Mouse (Mus musculus) ES-E14 (cell line): ENCODE data around the gene Twf2. TPM values are rescaled to one million over a fixed set of nuclear protein-coding genes. Genes with fewer than 3 reads are reported as not detected.
"Not testable (repeated sequence)": the region's sequence is repeated elsewhere in the genome, so short reads cannot be mapped to it uniquely, and the experiment has no call there.

Experiments used
- DNase-seq: peaks from one replicate; pipeline ENCODE4 v3.0.0-alpha.2; 2013; ENCODE audit warnings: low read depth, low spot score
- H3K27ac ChIP-seq: 2 replicates; pipeline ENCODE4 v1.5.1; 2012; ENCODE audit warnings: low read depth, mild to moderate bottlenecking, low read length, moderate library complexity, mixed read lengths; ENCODE audit not compliant: poor library complexity, insufficient read depth, severe bottlenecking
- H3K36me3 ChIP-seq: 2 replicates; pipeline ENCODE4 v1.6.1; 2012; ENCODE audit warnings: mild to moderate bottlenecking, low read length, moderate library complexity, mixed read lengths; ENCODE audit not compliant: control insufficient read depth, poor library complexity, insufficient read depth, severe bottlenecking
- H3K4me1 ChIP-seq, 2 experiments: fragments of 150-350 bp in 1 of 2; sonication (generic) in 1 of 2; 2 replicates each; pipeline ENCODE4 v1.6.1; 2012; ENCODE audit warnings: low read length in 2 of 2, mild to moderate bottlenecking in 1 of 2, mixed read lengths in 1 of 2; ENCODE audit not compliant: control insufficient read depth in 2 of 2, insufficient read depth in 2 of 2, poor library complexity in 1 of 2
- H3K4me3 ChIP-seq, 2 experiments: fragments of 150-350 bp in 1 of 2; sonication (generic) in 1 of 2; 2 replicates each; pipeline ENCODE4 v1.5.1; 2012; ENCODE audit warnings: low read length in 2 of 2, low read depth in 1 of 2, mild to moderate bottlenecking in 1 of 2, mixed read lengths in 1 of 2; ENCODE audit not compliant: insufficient read depth in 1 of 2, poor library complexity in 1 of 2, severe bottlenecking in 1 of 2
- H3K9ac ChIP-seq: 2 replicates; pipeline ENCODE4 v1.6.1; 2012; ENCODE audit warnings: low read depth, mild to moderate bottlenecking, low read length, mixed read lengths; ENCODE audit not compliant: poor library complexity, insufficient read depth, severe bottlenecking
- H3K9me3 ChIP-seq: fragments of 150-350 bp; sonication (generic); 2 replicates; pipeline ENCODE4 v1.6.1; 2012; ENCODE audit warnings: low read depth, mild to moderate bottlenecking, low read length; ENCODE audit not compliant: control insufficient read depth, insufficient read depth
- CHD2 ChIP-seq: IDR thresholded peaks from 2 replicates; pipeline ENCODE4 v1.6.1; 2014; ENCODE audit warnings: mild to moderate bottlenecking, low read depth, low read length, inconsistent platforms
- HCFC1 ChIP-seq: IDR thresholded peaks from 2 replicates; pipeline ENCODE4 v1.6.1; 2012; ENCODE audit warnings: low read length, inconsistent platforms, borderline replicate concordance; ENCODE audit not compliant: insufficient read depth
- MAFK ChIP-seq: IDR thresholded peaks from 2 replicates; pipeline ENCODE4 v1.6.1; 2014; ENCODE audit warnings: mild to moderate bottlenecking, low read depth, low read length, inconsistent platforms; ENCODE audit not compliant: insufficient read depth
- ZC3H11A ChIP-seq: IDR thresholded peaks from 2 replicates; pipeline ENCODE4 v1.6.1; 2012; ENCODE audit warnings: low read depth, mild to moderate bottlenecking, inconsistent platforms, low read length, borderline replicate concordance
- ZNF384 ChIP-seq: IDR thresholded peaks from 2 replicates; pipeline ENCODE4 v1.6.1; 2012; ENCODE audit warnings: low read depth, low read length, inconsistent platforms
- in situ Hi-C, 2 experiments: fragments of 600-800 bp; cut with MboI; formaldehyde crosslinking; loops; one replicate each; pipeline ENCODE4 v1.15.1; 2025; ENCODE audit warnings: low sequenced_read_pairs in 2 of 2, inconsistent platforms in 1 of 2; ENCODE audit not compliant: unreplicated experiment in 2 of 2
- total RNA-seq: library from RNA; depleted of rRNA; stranded (reverse); fragments of 300-350 nt; gene quantifications from 2 replicates; pipeline ENCODE4 v1.2.3, GENCODE M21; 2012

The Twf2 gene
- total RNA-seq, 1 experiment, result 139 TPM

GRCm38 (mm10) chr9:106166709-106167108, 36.2 kb upstream of the Twf2 start:
- in situ Hi-C loops, result loop anchor here in 1 of 2 experiments (5.0 kb wide), 1 partner anchor 661 kb away; no protein-coding TSS in a partner anchor
- Histone ChIP-seq H3K9ac (no peak overlapping the region), H3K27ac (peak overlapping the region; percentile 88; the same call in 1 of the 2 replicates), H3K9me3 (no peaks in the 10 kb centered on the region), H3K4me1 (peaks cover 6 to 16% of the 10 kb centered on the region in 2 experiments), H3K36me3 (peaks cover 5% of the 10 kb centered on the region; the same call in 1 of the 2 replicates), H3K4me3 (no peak overlapping the region)
- DNase-seq, result no peak
- TF ChIP-seq ZNF384, result no peak
- TF ChIP-seq CHD2, result no peak
- TF ChIP-seq ZC3H11A, result no peak
- TF ChIP-seq HCFC1, result no peak
- TF ChIP-seq MAFK, result no peak

GRCm38 (mm10) chr9:106167241-106167640, 35.7 kb upstream of the Twf2 start:
- H3K4me3 ChIP-seq, result no peak overlapping the region
- in situ Hi-C loops, result loop anchor here in 1 of 2 experiments (5.0 kb wide), 1 partner anchor 660 kb away; no protein-coding TSS in a partner anchor
- no peaks in the 10 kb centered on the region for H3K9me3 ChIP-seq
- H3K4me1 ChIP-seq, result peaks cover 6 to 16% of the 10 kb centered on the region in 2 experiments
- no peak for DNase-seq
- H3K9ac ChIP-seq, result no peak overlapping the region
- peaks cover 5% of the 10 kb centered on the region; the same call in 1 of the 2 replicates for H3K36me3 ChIP-seq
- TF ChIP-seq ZNF384 (0 out of 2 replicates have a peak, but pooled peaks have one; percentile 4), CHD2 (no peak)
- peak overlapping the region; percentile 88; the same call in 1 of the 2 replicates for H3K27ac ChIP-seq

- Histone ChIP-seq H3K4me3 (no peak overlapping the region), H3K9me3 (no peaks in the 10 kb centered on the region), H3K9ac (no peak overlapping the region), H3K36me3 (peaks cover 5% of the 10 kb centered on the region; the same call in 1 of the 2 replicates), H3K27ac (peak overlapping the region; percentile 88; the same call in 1 of the 2 replicates), H3K4me1 (peaks cover 8 to 16% of the 10 kb centered on the region in 2 experiments)
- TF ChIP-seq ZNF384 (peak; percentile 92), MAFK (no peak)
- in situ Hi-C loops, result loop anchor here in 1 of 2 experiments (5.0 kb wide), 1 partner anchor 660 kb away; no protein-coding TSS in a partner anchor
- DNase-seq, result no peak
Observed at GRCm38 (mm10) chr9:106167703-106168102, 35.2 kb upstream of the Twf2 start.

GRCm38 (mm10) chr9:106169006-106169405, 33.9 kb upstream of the Twf2 start:
- not testable (repeated sequence) for H3K4me3 ChIP-seq, H3K9ac ChIP-seq, H3K27ac ChIP-seq, DNase-seq, H3K36me3 ChIP-seq, H3K9me3 ChIP-seq
- in situ Hi-C loops, result loop anchor here in 1 of 2 experiments (5.0 kb wide), 1 partner anchor 658 kb away; no protein-coding TSS in a partner anchor
- H3K4me1 ChIP-seq, result peaks cover 10 to 16% of the 10 kb centered on the region in 2 experiments

DNA sequence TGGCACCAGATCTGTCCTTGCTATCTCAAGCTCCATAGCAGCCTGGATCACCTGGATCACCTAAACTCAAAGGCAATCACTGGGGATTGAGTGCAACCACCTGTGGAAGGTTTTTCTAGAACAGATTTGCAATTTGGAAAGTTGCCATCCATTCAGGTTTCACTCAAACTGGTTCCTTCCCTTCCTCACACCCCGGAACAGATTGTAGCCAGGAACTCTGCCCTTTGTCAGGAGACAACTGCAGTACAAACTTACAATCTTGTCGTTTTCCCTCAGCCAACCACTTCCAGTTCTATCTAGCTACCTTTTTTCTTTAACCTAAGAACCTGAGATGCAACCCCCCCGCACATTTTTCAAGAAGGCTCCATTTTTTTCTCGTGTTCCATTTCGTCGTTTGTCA, 33.0 kb upstream of the Twf2 start:
- no peak for TF ChIP-seq MAFK
- TF ChIP-seq CHD2, result no peak
- TF ChIP-seq HCFC1, result no peak
- TF ChIP-seq ZC3H11A, result no peak
- no peak for TF ChIP-seq ZNF384
- H3K4me3 ChIP-seq, result peak overlapping the region; percentile 59 to 100; a peak in 3 of 4 replicates
- H3K36me3 ChIP-seq, result peaks cover 7% of the 10 kb centered on the region; the same call in 1 of the 2 replicates
- in situ Hi-C loops, result loop anchor here in 1 of 2 experiments (5.0 kb wide), 1 partner anchor 657 kb away; no protein-coding TSS in a partner anchor
- H3K9ac ChIP-seq, result peak overlapping the region; percentile 80; the same call in 1 of the 2 replicates
- no peaks in the 10 kb centered on the region for H3K9me3 ChIP-seq
- H3K27ac ChIP-seq, result no peak overlapping the region
- H3K4me1 ChIP-seq, result peaks cover 10 to 17% of the 10 kb centered on the region in 2 experiments
- no peak for DNase-seq
